In the genomic region with DNA sequence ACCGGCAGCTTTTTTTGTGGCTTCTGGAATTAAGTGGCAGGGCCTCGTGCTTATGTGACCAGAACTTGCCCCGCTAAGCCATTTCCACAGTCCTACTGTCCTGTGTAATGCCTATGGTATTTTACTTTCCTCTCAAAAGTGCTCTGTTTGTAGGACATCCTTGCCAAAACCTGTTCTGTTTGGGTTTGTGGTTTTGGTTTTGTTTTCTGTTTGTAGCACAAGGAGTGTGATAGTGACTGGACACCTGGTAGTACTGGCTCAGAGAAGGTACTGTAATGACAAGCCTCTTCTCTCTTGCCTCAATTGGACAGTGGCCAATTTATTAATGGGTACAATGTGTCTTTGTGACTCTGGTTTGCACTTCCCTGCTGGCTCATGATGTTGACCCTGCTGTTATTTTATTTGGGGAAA, we compare ENCODE assay signal across 14 mouse cellular contexts.
A peak's percentile ranks its signal among the peaks of the same experiment; 100 is the strongest.
DNase-seq lines count a peak whose midpoint lies in the region; ATAC-seq and TF ChIP-seq lines count a peak whose summit lies in the region.
"Had no signal": no experiment of that assay in that cellular context is flagged by ENCODE, and none has a peak within 500 bp of the region (broad histone marks: within the 10 kb centered on the region; RNA-seq: fewer than 3 reads in every experiment).

No protein-coding gene starts in this region.

- H3K9ac ChIP-seq in forebrain, embryonic 14.5 days (ENCODE audit: low read length): no peak overlapping the region
- no peak overlapping the region for H3K9ac ChIP-seq in forebrain, embryonic 12.5 days
- H3K9ac ChIP-seq: lung, embryonic 15.5 days; midbrain, embryonic 13.5 days had no signal

- no peaks in the 10 kb centered on the region for H3K9me3 ChIP-seq in forebrain, embryonic 14.5 days (replicated peaks; ENCODE audit: control insufficient read depth, low read length)
- no peaks in the 10 kb centered on the region for H3K9me3 ChIP-seq in forebrain, embryonic 12.5 days
- H3K9me3 ChIP-seq: lung, embryonic 15.5 days; midbrain, embryonic 13.5 days had no signal

- no peak overlapping the region for H3K4me2 ChIP-seq in forebrain, embryonic 14.5 days (ENCODE audit: low read length)
- no peak overlapping the region for H3K4me2 ChIP-seq in forebrain, embryonic 12.5 days
- H3K4me2 ChIP-seq: lung, embryonic 15.5 days; midbrain, embryonic 13.5 days had no signal

- H3K27me3 ChIP-seq in forebrain, embryonic 14.5 days (replicated peaks; ENCODE audit: control insufficient read depth, insufficient read depth, low read length): no peaks in the 10 kb centered on the region
- no peaks in the 10 kb centered on the region for H3K27me3 ChIP-seq in forebrain, embryonic 12.5 days
- no peaks in the 10 kb centered on the region for H3K27me3 ChIP-seq in cerebellum, adult 2 months (ENCODE audit: control insufficient read depth, insufficient read depth, low read length)
- H3K27me3 ChIP-seq: lung, embryonic 15.5 days; midbrain, embryonic 13.5 days had no signal

- H3K27ac ChIP-seq in forebrain, embryonic 14.5 days (ENCODE audit: low read depth, low read length): no peak overlapping the region
- no peak overlapping the region for H3K27ac ChIP-seq in forebrain, embryonic 12.5 days
- peak overlapping the region; percentile 67 for H3K27ac ChIP-seq in cerebellum, adult 2 months (ENCODE audit: insufficient read depth, low read length)
- H3K27ac ChIP-seq: lung, embryonic 15.5 days; midbrain, embryonic 13.5 days had no signal

- peak; percentile 29 for DNase-seq in forebrain, embryonic 14.5 days (ENCODE audit: low spot score)
- peak; percentile 19 for DNase-seq in lung, postnatal 36 days
- no peak for DNase-seq in lung, postnatal 14 days
- DNase-seq in cerebellum, adult 2 months: peak; percentile 48 to 89
- peak; percentile 36 for DNase-seq in skeletal muscle tissue, adult 2 months (ENCODE audit: low read depth, low spot score)
- no peak for DNase-seq in T-cell, adult 2 months (ENCODE audit: low spot score)
- DNase-seq: adrenal gland, postnatal 14 days; gastrocnemius, postnatal 36 days had no signal

- no peak for TF ChIP-seq POLR2A in cerebellum, adult 2 months (IDR thresholded peaks at IDR 0.05; ENCODE audit: borderline replicate concordance, insufficient read depth, low read length)

- H3K4me1 ChIP-seq in forebrain, embryonic 14.5 days (ENCODE audit: control insufficient read depth, insufficient read depth, low read length): no peaks in the 10 kb centered on the region
- H3K4me1 ChIP-seq in forebrain, embryonic 12.5 days: no peaks in the 10 kb centered on the region
- H3K4me1 ChIP-seq in cerebellum, adult 2 months (ENCODE audit: control insufficient read depth, insufficient read depth, low read length): peaks cover 19% of the 10 kb centered on the region; the same call in 1 of the 2 replicates
- H3K4me1 ChIP-seq: lung, embryonic 15.5 days; midbrain, embryonic 13.5 days had no signal

- no peak overlapping the region for H3K4me3 ChIP-seq in forebrain, embryonic 14.5 days (ENCODE audit: low read depth, low read length)
- H3K4me3 ChIP-seq in forebrain, embryonic 12.5 days (replicated peaks): no peak overlapping the region
- no peak overlapping the region for H3K4me3 ChIP-seq in cerebellum, adult 2 months (replicated peaks; ENCODE audit: insufficient read depth, low read depth, low read length)
- H3K4me3 ChIP-seq: erythroblast, embryonic 14.5 days; lung, embryonic 15.5 days; midbrain, embryonic 13.5 days had no signal

- TF ChIP-seq CTCF in cerebellum, adult 2 months (IDR thresholded peaks at IDR 0.05; ENCODE audit: borderline replicate concordance, insufficient read depth, low read depth, low read length): no peak

- ATAC-seq in forebrain, embryonic 14.5 days: peak; percentile 32; the same call in 1 of the 2 replicates
- ATAC-seq in forebrain, embryonic 12.5 days (ENCODE audit: low FRiP score): no peak
- no peak for ATAC-seq in erythroid progenitor cell, adult 5-6 weeks (replicated peaks; ENCODE audit: low FRiP score, poor library complexity, severe bottlenecking)
- ATAC-seq: intestine, postnatal 0 days; midbrain, embryonic 13.5 days had no signal

- no peaks in the 10 kb centered on the region for H3K36me3 ChIP-seq in forebrain, embryonic 14.5 days (ENCODE audit: control insufficient read depth, insufficient read depth, low read length)
- no peaks in the 10 kb centered on the region for H3K36me3 ChIP-seq in forebrain, embryonic 12.5 days (replicated peaks)
- H3K36me3 ChIP-seq: lung, embryonic 15.5 days; midbrain, embryonic 13.5 days had no signal

- WGBS in forebrain, embryonic 14.5 days: 93% methylated on average over 3 of the region's 3 CpGs
- WGBS in forebrain, embryonic 12.5 days: 84% methylated on average over 3 of the region's 3 CpGs
- 30% methylated on average over 3 of the region's 3 CpGs for WGBS in cerebellum, adult 2 months

Comparison
In these comparisons a context has a peak if more than half of its experiments do, and no peak if none do; other contexts are left out.
1. DNase-seq: peak in forebrain, embryonic 14.5 days (single experiment), lung, postnatal 36 days (single experiment), cerebellum, adult 2 months (2 of 2) and skeletal muscle tissue, adult 2 months (single experiment); none in lung, postnatal 14 days (single experiment) and T-cell, adult 2 months (single experiment).